Comparison of ENCODE assay signal across 8 mouse cellular contexts in genomic region chr8:86744313-86745220, GRCm38 (mm10). TPM values are rescaled to one million over a fixed set of nuclear protein-coding genes. Genes with fewer than 3 reads are reported as not detected.
DNase-seq lines count a peak whose midpoint lies in the region; ATAC-seq and TF ChIP-seq lines count a peak whose summit lies in the region.

No protein-coding gene starts in this region.

- no peak for TF ChIP-seq CTCF in layer of hippocampus, adult 2 months (conservative IDR thresholded peaks at IDR 0.05)

- no peak for ATAC-seq in hindbrain, embryonic 13.5 days (ENCODE audit: low FRiP score)

- no peaks in the 10 kb centered on the region for H3K27me3 ChIP-seq in hindbrain, embryonic 13.5 days
- H3K27me3 ChIP-seq in midbrain, embryonic 10.5 days (ENCODE audit: low read depth, poor library complexity, severe bottlenecking) = no peaks in the 10 kb centered on the region

- peak overlapping the region; percentile 78 for H3K4me2 ChIP-seq in hindbrain, embryonic 13.5 days

- DNase-seq in layer of hippocampus, adult 2 months (ENCODE audit: low spot score in 2 of 2) = no peak
- DNase-seq in layer of hippocampus, postnatal 25 days (ENCODE audit: extremely low spot score in 1 of 2, low spot score in 1 of 2) = no peak
- DNase-seq in c-Kit-negative CD71-positive TER-119-positive erythroid progenitor cells, embryonic 14.5 days (ENCODE audit: low read depth, low spot score) = peak; percentile 37
- DNase-seq in midbrain, embryonic 10.5 days (ENCODE audit: low spot score) = no peak
- DNase-seq in gastrocnemius, postnatal 4 days (ENCODE audit: low spot score in 2 of 2) = no peak
- no peak for DNase-seq in cerebellum, adult 8-10 months
- DNase-seq in spleen, adult 18-20 months = no peak

- no peaks in the 10 kb centered on the region for H3K9me3 ChIP-seq in hindbrain, embryonic 13.5 days
- no peaks in the 10 kb centered on the region for H3K9me3 ChIP-seq in midbrain, embryonic 10.5 days (replicated peaks)

- 7% methylated on average over 18 of the region's 18 CpGs for WGBS in hindbrain, embryonic 13.5 days
- 7% methylated on average over 18 of the region's 18 CpGs for WGBS in midbrain, embryonic 10.5 days

- H3K36me3 ChIP-seq in hindbrain, embryonic 13.5 days = no peaks in the 10 kb centered on the region
- no peaks in the 10 kb centered on the region; the same call in 1 of the 2 replicates for H3K36me3 ChIP-seq in midbrain, embryonic 10.5 days

- H3K9ac ChIP-seq in hindbrain, embryonic 13.5 days = peak overlapping the region; percentile 98

- H3K4me1 ChIP-seq in hindbrain, embryonic 13.5 days (replicated peaks) = peaks cover 40% of the 10 kb centered on the region
- H3K4me1 ChIP-seq in midbrain, embryonic 10.5 days = peaks cover 38% of the 10 kb centered on the region

- H3K27ac ChIP-seq in layer of hippocampus, adult 2 months = peak overlapping the region; percentile 99
- peak overlapping the region; percentile 99 for H3K27ac ChIP-seq in hindbrain, embryonic 13.5 days
- H3K27ac ChIP-seq in midbrain, embryonic 10.5 days (replicated peaks) = peak overlapping the region; percentile 100

- H3K4me3 ChIP-seq in layer of hippocampus, adult 2 months = peak overlapping the region; percentile 92
- peak overlapping the region; percentile 85 for H3K4me3 ChIP-seq in hindbrain, embryonic 13.5 days
- peak overlapping the region; percentile 94 for H3K4me3 ChIP-seq in midbrain, embryonic 10.5 days

RNA-seq across cellular contexts. Expression of gene Gm10638, which starts 0.9 kb away (rescaled TPM):
- total RNA-seq in layer of hippocampus, adult 2 months (2021) = 1 to 10 TPM; 2.5 to 3.2 TPM
- total RNA-seq in layer of hippocampus, postnatal 25 days (2021) = 1 to 10 TPM; 2.8 to 3.1 TPM
- 7.5 and 7.8 TPM in 2 replicates for polyA plus RNA-seq in hindbrain, embryonic 13.5 days (2015; fragmentation: Nextera tagmentation; extraction: Ambion mirVana)
- polyA plus RNA-seq in midbrain, embryonic 10.5 days (2016; fragmentation: Nextera tagmentation; extraction: Ambion mirVana) = 4.7 and 5.6 TPM in 2 replicates
- 1 to 10 TPM; 6.7 to 8.3 TPM for total RNA-seq in gastrocnemius, postnatal 4 days (2021)

RNA-seq across cellular contexts. Expression of gene Siah1a, which starts 1.2 kb away (rescaled TPM):
- total RNA-seq in layer of hippocampus, adult 2 months (2021) = 10 to 100 TPM; 31.8 to 35.8 TPM
- 10 to 100 TPM; 31.5 to 35.7 TPM for total RNA-seq in layer of hippocampus, postnatal 25 days (2021)
- 85.7 and 88.6 TPM in 2 replicates for polyA plus RNA-seq in hindbrain, embryonic 13.5 days (2015; fragmentation: Nextera tagmentation; extraction: Ambion mirVana)
- polyA plus RNA-seq in midbrain, embryonic 10.5 days (2016; fragmentation: Nextera tagmentation; extraction: Ambion mirVana) = 55.1 and 56.8 TPM in 2 replicates
- 10 to 100 TPM; 21.4 to 26.0 TPM for total RNA-seq in gastrocnemius, postnatal 4 days (2021)
